Mouse (Mus musculus) intestine, postnatal 0 days (tissue): Measurements from ENCODE around the gene Mgat4b. TPM values are rescaled to one million over a fixed set of nuclear protein-coding genes. Genes with fewer than 3 reads are reported as not detected.

ENCODE experiments used
- ATAC-seq: fragments of 200-750 bp; cut with Nextera tagmentation; 2 replicates; pipeline ENCODE4 v1.8.0; 2017; ENCODE audit warnings: mild to moderate bottlenecking, moderate TSS enrichment, moderate library complexity
- H3K27ac ChIP-seq: fragments of 300-500 bp; sonication (generic); 2 replicates; pipeline ENCODE4 v1.5.1; 2014; ENCODE audit warnings: mild to moderate bottlenecking, low read depth, low read length, moderate library complexity
- H3K27me3 ChIP-seq: fragments of 300-500 bp; sonication (generic); replicated peaks from 2 replicates; pipeline ENCODE4 v1.6.1; 2014; ENCODE audit warnings: low read length, mixed read lengths; ENCODE audit not compliant: control insufficient read depth, insufficient read depth
- H3K36me3 ChIP-seq: fragments of 300-500 bp; sonication (generic); 2 replicates; pipeline ENCODE4 v1.6.1; 2014; ENCODE audit warnings: mild to moderate bottlenecking, moderate library complexity; ENCODE audit not compliant: control insufficient read depth, insufficient read depth
- H3K4me1 ChIP-seq: fragments of 300-500 bp; sonication (generic); replicated peaks from 2 replicates; pipeline ENCODE4 v1.6.1; 2014; ENCODE audit warnings: antibody characterized with exemption, low read length, mixed read lengths; ENCODE audit not compliant: control insufficient read depth, insufficient read depth
- H3K4me2 ChIP-seq: fragments of 300-500 bp; sonication (generic); replicated peaks from 2 replicates; pipeline ENCODE4 v1.6.1; 2014; ENCODE audit warnings: low read depth, mild to moderate bottlenecking, moderate library complexity
- H3K4me3 ChIP-seq: fragments of 300-500 bp; sonication (generic); 2 replicates; pipeline ENCODE4 v1.5.1; 2014; ENCODE audit warnings: low read depth, low read length
- H3K9ac ChIP-seq: fragments of 300-500 bp; sonication (generic); 2 replicates; pipeline ENCODE4 v1.6.1; 2014; ENCODE audit warnings: mild to moderate bottlenecking, low read depth, low read length
- H3K9me3 ChIP-seq: fragments of 300-500 bp; sonication (generic); 2 replicates; pipeline ENCODE4 v1.6.1; 2016; ENCODE audit warnings: mixed run types; ENCODE audit not compliant: control insufficient read depth
- CTCF ChIP-seq: sonication (generic); IDR thresholded peaks from 2 replicates; pipeline ENCODE4 v1.5.1; 2016; ENCODE audit warnings: low read depth, mild to moderate bottlenecking, control low read depth, antibody characterized with exemption, moderate library complexity
- WGBS: fragments of 180-500 bp; shearing (Covaris S2); extraction: QIAGEN DNeasy Blood & Tissue Kit; methylation state at CpG from one replicate; pipeline ENCODE4 v1.1.7; 2014; 5-methylcytosine and 5-hydroxymethylcytosine counted together
- polyA plus RNA-seq: library from polyadenylated mRNA; unstranded; fragments of >200 nt; fragmentation: Nextera tagmentation; extraction: Ambion mirVana; gene quantifications from 2 replicates; pipeline ENCODE4 v1.2.1, GENCODE M21; 2015

Mgat4b gene
- polyA plus RNA-seq, 1 experiment from 2014 or later: 35.0 TPM

GRCm38 (mm10) chr11:50252684-50253265 lies 42.1 kb downstream of the Mgat4b start:
- 47% methylated on average over 11 of the region's 11 CpGs for WGBS
- Histone ChIP-seq H3K4me1 (no peaks in the 10 kb centered on the region), H3K4me2 (no peak overlapping the region), H3K27ac (no peak overlapping the region), H3K9me3 (no peaks in the 10 kb centered on the region), H3K9ac (no peak overlapping the region), H3K27me3 (no peaks in the 10 kb centered on the region), H3K4me3 (no peak overlapping the region), H3K36me3 (peaks cover 12% of the 10 kb centered on the region)
- TF ChIP-seq CTCF: no peak
- no peak for ATAC-seq

- H3K9me3 ChIP-seq: no peaks in the 10 kb centered on the region
- H3K36me3 ChIP-seq: peaks cover 18% of the 10 kb centered on the region
- H3K4me2 ChIP-seq: no peak overlapping the region
- no peak overlapping the region for H3K9ac ChIP-seq
- H3K27me3 ChIP-seq: no peaks in the 10 kb centered on the region
- no peak for ATAC-seq
- WGBS: 31% methylated on average over 1 of the region's 1 CpGs
- no peak for TF ChIP-seq CTCF
- H3K4me3 ChIP-seq: no peak overlapping the region
- no peak overlapping the region for H3K27ac ChIP-seq
- H3K4me1 ChIP-seq: no peaks in the 10 kb centered on the region
Observed at GRCm38 (mm10) chr11:50253393-50253792, 42.7 kb downstream of the Mgat4b start.

- Histone ChIP-seq H3K36me3 (peaks cover 25% of the 10 kb centered on the region), H3K4me1 (no peaks in the 10 kb centered on the region), H3K9me3 (no peaks in the 10 kb centered on the region), H3K4me2 (no peak overlapping the region), H3K9ac (no peak overlapping the region), H3K27me3 (no peaks in the 10 kb centered on the region), H3K27ac (no peak overlapping the region), H3K4me3 (no peak overlapping the region)
- no peak for ATAC-seq
- WGBS: 77% methylated on average over 12 of the region's 12 CpGs
- no peak for TF ChIP-seq CTCF
Observed at GRCm38 (mm10) chr11:50254010-50254580, 43.4 kb downstream of the Mgat4b start.

GRCm38 (mm10) chr11:50256615-50257014 lies 45.9 kb downstream of the Mgat4b start:
- H3K4me1 ChIP-seq: no peaks in the 10 kb centered on the region
- H3K9me3 ChIP-seq: no peaks in the 10 kb centered on the region
- no peak overlapping the region for H3K27ac ChIP-seq
- 77% methylated on average over 7 of the region's 7 CpGs for WGBS
- no peak overlapping the region for H3K4me2 ChIP-seq
- no peak overlapping the region for H3K4me3 ChIP-seq
- H3K9ac ChIP-seq: no peak overlapping the region
- TF ChIP-seq CTCF: no peak
- H3K27me3 ChIP-seq: no peaks in the 10 kb centered on the region
- H3K36me3 ChIP-seq: peaks cover 50% of the 10 kb centered on the region
- no peak for ATAC-seq

- Histone ChIP-seq H3K4me3 (no peak overlapping the region), H3K4me1 (no peaks in the 10 kb centered on the region), H3K9ac (no peak overlapping the region), H3K36me3 (peaks cover 64% of the 10 kb centered on the region), H3K4me2 (no peak overlapping the region), H3K27ac (no peak overlapping the region), H3K27me3 (no peaks in the 10 kb centered on the region), H3K9me3 (no peaks in the 10 kb centered on the region)
- ATAC-seq: no peak
- 75% methylated on average over 7 of the region's 7 CpGs for WGBS
- no peak for TF ChIP-seq CTCF
Observed at GRCm38 (mm10) chr11:50258310-50258709, 47.6 kb downstream of the Mgat4b start.

GRCm38 (mm10) chr11:50262020-50262419 lies 51.3 kb downstream of the Mgat4b start:
- ATAC-seq: no peak
- H3K27me3 ChIP-seq: no peaks in the 10 kb centered on the region
- 88% methylated on average over 4 of the region's 4 CpGs for WGBS
- no peak overlapping the region for H3K9ac ChIP-seq
- peaks cover 78% of the 10 kb centered on the region for H3K36me3 ChIP-seq
- peak; percentile 63 for TF ChIP-seq CTCF
- H3K27ac ChIP-seq: no peak overlapping the region
- H3K4me1 ChIP-seq: no peaks in the 10 kb centered on the region
- H3K4me3 ChIP-seq: no peak overlapping the region
- H3K9me3 ChIP-seq: no peaks in the 10 kb centered on the region
- no peak overlapping the region for H3K4me2 ChIP-seq
